Mouse (Mus musculus): ENCODE data around the gene Khdc4.

Khdc4 gene

GRCm38 (mm10) chr3:88684980-88685941 is at the start of gene Khdc4:
Gene Khdc4 (plus strand): TSS chr3:88685803.
- peak; percentile 96 to 97 for DNase-seq (ENCODE audit: low spot score in 2 of 2)

GRCm38 (mm10) chr3:88636555-88636986 is 49.0 kb upstream of the Khdc4 start:
- DNase-seq (ENCODE audit: low spot score in 2 of 2) = no peak

- DNase-seq (ENCODE audit: low spot score in 2 of 2) = no peak
These were observed 48.5 kb upstream of the Khdc4 start for GRCm38 (mm10) chr3:88637134-88637533.

- no peak for DNase-seq (ENCODE audit: low spot score in 2 of 2)
These were observed 46.4 kb upstream of the Khdc4 start for GRCm38 (mm10) chr3:88639239-88639638.

- peak; percentile 68 to 75 for DNase-seq (ENCODE audit: low spot score in 2 of 2)
These were observed 44.9 kb upstream of the Khdc4 start for GRCm38 (mm10) chr3:88640676-88641075.

- no peak for DNase-seq (ENCODE audit: low spot score in 2 of 2)
These were observed 42.5 kb upstream of the Khdc4 start for GRCm38 (mm10) chr3:88643078-88643477.

GRCm38 (mm10) chr3:88645937-88646336 is 39.7 kb upstream of the Khdc4 start:
- DNase-seq (ENCODE audit: low spot score in 2 of 2) = no peak

GRCm38 (mm10) chr3:88646426-88646995 is 39.1 kb upstream of the Khdc4 start:
- DNase-seq (ENCODE audit: low spot score in 2 of 2) = no peak

GRCm38 (mm10) chr3:88647076-88647475 is 38.5 kb upstream of the Khdc4 start:
- no peak for DNase-seq (ENCODE audit: low spot score in 2 of 2)

- peak in 1 of 2 experiments; percentile 51 for DNase-seq (ENCODE audit: low spot score in 2 of 2)
These were observed 37.7 kb upstream of the Khdc4 start for GRCm38 (mm10) chr3:88647779-88648413.

- no peak for DNase-seq (ENCODE audit: low spot score in 2 of 2)
These were observed 37.0 kb upstream of the Khdc4 start for GRCm38 (mm10) chr3:88648452-88649168.

GRCm38 (mm10) chr3:88649186-88649585 is 36.4 kb upstream of the Khdc4 start:
- no peak for DNase-seq (ENCODE audit: low spot score in 2 of 2)

GRCm38 (mm10) chr3:88649967-88650366 is 35.6 kb upstream of the Khdc4 start:
- no peak for DNase-seq (ENCODE audit: low spot score in 2 of 2)

- DNase-seq (ENCODE audit: low spot score in 2 of 2) = no peak
These were observed 34.7 kb upstream of the Khdc4 start for GRCm38 (mm10) chr3:88650713-88651504.

- no peak for DNase-seq (ENCODE audit: low spot score in 2 of 2)
These were observed 33.7 kb upstream of the Khdc4 start for GRCm38 (mm10) chr3:88651669-88652618.

GRCm38 (mm10) chr3:88652846-88653515 is 32.6 kb upstream of the Khdc4 start, which contains the start of gene Rxfp4:
Gene Rxfp4 (minus strand): TSS chr3:88653142.
- DNase-seq (ENCODE audit: low spot score in 2 of 2) = no peak

GRCm38 (mm10) chr3:88653516-88654370 is 31.9 kb upstream of the Khdc4 start:
- no peak for DNase-seq (ENCODE audit: low spot score in 2 of 2)

- DNase-seq (ENCODE audit: low spot score in 2 of 2) = no peak
These were observed 31.0 kb upstream of the Khdc4 start for GRCm38 (mm10) chr3:88654621-88655020.

Measured in natural killer cell, adult 2 months (primary cell).